In the genomic region with DNA sequence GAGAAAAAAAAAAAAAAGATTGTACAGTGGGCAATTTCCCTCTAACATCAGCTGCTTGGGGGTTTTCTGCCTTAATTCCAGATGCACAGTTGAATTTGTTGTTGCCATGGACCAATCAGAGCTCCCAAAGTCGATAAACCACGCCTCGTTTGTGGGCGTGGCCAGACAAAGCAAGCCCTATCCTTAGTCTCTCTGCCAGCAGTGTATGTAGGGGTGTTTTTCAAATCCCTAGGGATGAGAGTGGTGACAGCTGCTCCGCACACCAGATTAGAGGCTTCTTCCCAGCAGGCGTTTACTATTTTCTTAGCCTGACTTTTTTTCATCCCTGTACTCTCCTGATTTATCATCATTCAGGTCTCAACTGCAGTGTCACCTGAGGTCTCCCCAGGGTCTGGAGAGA, we compare ENCODE assay signal across 8 mouse cellular contexts. TPM values are rescaled to one million over a fixed set of nuclear protein-coding genes. Genes with fewer than 3 reads are reported as not detected.
DNase-seq lines count a peak whose midpoint lies in the region; ATAC-seq and TF ChIP-seq lines count a peak whose summit lies in the region.

No protein-coding gene starts in this region.

- H3K27ac ChIP-seq in limb, embryonic 14.5 days (replicated peaks; ENCODE audit: low read depth, low read length), result no peak overlapping the region
- no peak overlapping the region for H3K27ac ChIP-seq in limb, embryonic 10.5 days
- H3K27ac ChIP-seq in midbrain, embryonic 12.5 days (replicated peaks), result no peak overlapping the region
- H3K27ac ChIP-seq in cerebellum, adult 2 months (ENCODE audit: insufficient read depth, low read length), result no peak overlapping the region

- no peaks in the 10 kb centered on the region for H3K9me3 ChIP-seq in limb, embryonic 14.5 days (ENCODE audit: control insufficient read depth, low read length)
- H3K9me3 ChIP-seq in limb, embryonic 10.5 days (replicated peaks), result no peaks in the 10 kb centered on the region
- H3K9me3 ChIP-seq in midbrain, embryonic 12.5 days, result peaks cover 5% of the 10 kb centered on the region; the same call in 1 of the 2 replicates

- H3K27me3 ChIP-seq in limb, embryonic 14.5 days (ENCODE audit: control insufficient read depth, insufficient read depth, low read length), result no peaks in the 10 kb centered on the region
- H3K27me3 ChIP-seq in limb, embryonic 10.5 days (ENCODE audit: low read depth, poor library complexity, severe bottlenecking), result no peaks in the 10 kb centered on the region
- H3K27me3 ChIP-seq in midbrain, embryonic 12.5 days, result no peaks in the 10 kb centered on the region
- H3K27me3 ChIP-seq in cerebellum, adult 2 months (ENCODE audit: control insufficient read depth, insufficient read depth, low read length), result no peaks in the 10 kb centered on the region

- WGBS in limb, embryonic 14.5 days, result 52% methylated on average over 6 of the region's 6 CpGs
- 51% methylated on average over 6 of the region's 6 CpGs for WGBS in limb, embryonic 10.5 days
- 45% methylated on average over 6 of the region's 6 CpGs for WGBS in midbrain, embryonic 12.5 days
- WGBS in cerebellum, adult 2 months, result 38% methylated on average over 6 of the region's 6 CpGs

- DNase-seq in embryo, embryonic 10 days (ENCODE audit: low spot score), result peak; percentile 62
- DNase-seq in embryo, embryonic 9.5 days (ENCODE audit: extremely low spot score), result no peak
- DNase-seq in limb, embryonic 14.5 days (ENCODE audit: low spot score), result peak; percentile 65
- no peak for DNase-seq in limb, embryonic 10.5 days (ENCODE audit: low spot score)
- DNase-seq in c-Kit-positive CD71-positive TER-119-positive erythroid progenitor cells, embryonic 14.5 days (ENCODE audit: low spot score), result peak; percentile 18
- DNase-seq in cerebellum, adult 2 months, result no peak
- DNase-seq in spleen, postnatal 4 days (ENCODE audit: low spot score in 2 of 2), result no peak

- no peak overlapping the region for H3K4me2 ChIP-seq in limb, embryonic 14.5 days (replicated peaks; ENCODE audit: low read depth, low read length, severe bottlenecking)
- no peak overlapping the region for H3K4me2 ChIP-seq in midbrain, embryonic 12.5 days (replicated peaks)

- TF ChIP-seq POLR2A in limb, embryonic 14.5 days (IDR thresholded peaks at IDR 0.05; ENCODE audit: borderline replicate concordance, extremely low read depth, insufficient read depth, insufficient read length), result no peak
- TF ChIP-seq POLR2A in cerebellum, adult 2 months (IDR thresholded peaks at IDR 0.05; ENCODE audit: borderline replicate concordance, insufficient read depth, low read length), result no peak

- H3K9ac ChIP-seq in limb, embryonic 14.5 days (ENCODE audit: low read depth, low read length, severe bottlenecking), result no peak overlapping the region
- H3K9ac ChIP-seq in midbrain, embryonic 12.5 days (replicated peaks), result no peak overlapping the region

- ATAC-seq in limb, embryonic 14.5 days (ENCODE audit: low FRiP score, low read depth), result no peak
- ATAC-seq in midbrain, embryonic 12.5 days (ENCODE audit: low FRiP score, low read depth), result peak; percentile 54; the same call in 1 of the 2 replicates

- no peak for TF ChIP-seq CTCF in cerebellum, adult 2 months (IDR thresholded peaks at IDR 0.05; ENCODE audit: borderline replicate concordance, insufficient read depth, low read depth, low read length)

- H3K4me1 ChIP-seq in limb, embryonic 14.5 days (ENCODE audit: control insufficient read depth, insufficient read depth, low read length), result peaks cover 14% of the 10 kb centered on the region
- H3K4me1 ChIP-seq in limb, embryonic 10.5 days, result peaks cover 5% of the 10 kb centered on the region
- H3K4me1 ChIP-seq in midbrain, embryonic 12.5 days, result no peaks in the 10 kb centered on the region
- H3K4me1 ChIP-seq in cerebellum, adult 2 months (ENCODE audit: control insufficient read depth, insufficient read depth, low read length), result no peaks in the 10 kb centered on the region

- H3K36me3 ChIP-seq in limb, embryonic 14.5 days (ENCODE audit: control insufficient read depth, insufficient read depth, low read length), result no peaks in the 10 kb centered on the region
- H3K36me3 ChIP-seq in limb, embryonic 10.5 days, result no peaks in the 10 kb centered on the region
- H3K36me3 ChIP-seq in midbrain, embryonic 12.5 days, result no peaks in the 10 kb centered on the region

- H3K4me3 ChIP-seq in limb, embryonic 14.5 days (replicated peaks; ENCODE audit: low read length), result no peak overlapping the region
- H3K4me3 ChIP-seq in limb, embryonic 10.5 days, result no peak overlapping the region
- no peak overlapping the region for H3K4me3 ChIP-seq in midbrain, embryonic 12.5 days
- no peak overlapping the region for H3K4me3 ChIP-seq in cerebellum, adult 2 months (replicated peaks; ENCODE audit: insufficient read depth, low read depth, low read length)

RNA-seq across cellular contexts. Expression of gene Smtn, which starts 7.6 kb away (rescaled TPM):
- 59.0 and 64.7 TPM in 2 replicates for polyA plus RNA-seq in limb, embryonic 14.5 days (2012; rRNA removed)
- polyA plus RNA-seq in limb, embryonic 14.5 days (2014; fragmentation: Nextera tagmentation; extraction: Ambion mirVana), result 71.8 and 79.6 TPM in 2 replicates
- polyA plus RNA-seq in limb, embryonic 10.5 days (2016; fragmentation: Nextera tagmentation; extraction: Ambion mirVana), result 43.0 and 52.8 TPM in 2 replicates
- 36.8 and 39.2 TPM in 2 replicates for polyA plus RNA-seq in midbrain, embryonic 12.5 days (2016; fragmentation: Nextera tagmentation; extraction: Ambion mirVana)
- 6.1 and 6.9 TPM in 2 replicates for polyA plus RNA-seq in cerebellum, adult 2 months (2012; rRNA removed)

RNA-seq across cellular contexts. Expression of gene Selenom, which starts 33.5 kb away (rescaled TPM):
- polyA plus RNA-seq in limb, embryonic 14.5 days (2012; rRNA removed), result 201 and 256 TPM in 2 replicates
- 191 and 214 TPM in 2 replicates for polyA plus RNA-seq in limb, embryonic 14.5 days (2014; fragmentation: Nextera tagmentation; extraction: Ambion mirVana)
- polyA plus RNA-seq in limb, embryonic 10.5 days (2016; fragmentation: Nextera tagmentation; extraction: Ambion mirVana), result 24.4 and 35.0 TPM in 2 replicates
- 55.4 and 69.3 TPM in 2 replicates for polyA plus RNA-seq in midbrain, embryonic 12.5 days (2016; fragmentation: Nextera tagmentation; extraction: Ambion mirVana)
- polyA plus RNA-seq in cerebellum, adult 2 months (2012; rRNA removed), result 889 and 965 TPM in 2 replicates

RNA-seq across cellular contexts. Expression of gene Inpp5j, which starts 43.3 kb away (rescaled TPM):
- polyA plus RNA-seq in limb, embryonic 14.5 days (2012; rRNA removed), result 0.23 and 0.40 TPM in 2 replicates
- 0.18 and 0.43 TPM in 2 replicates for polyA plus RNA-seq in limb, embryonic 14.5 days (2014; fragmentation: Nextera tagmentation; extraction: Ambion mirVana)
- 0.06 and 0.09 TPM in 2 replicates for polyA plus RNA-seq in limb, embryonic 10.5 days (2016; fragmentation: Nextera tagmentation; extraction: Ambion mirVana)
- 0.38 and 0.68 TPM in 2 replicates for polyA plus RNA-seq in midbrain, embryonic 12.5 days (2016; fragmentation: Nextera tagmentation; extraction: Ambion mirVana)
- polyA plus RNA-seq in cerebellum, adult 2 months (2012; rRNA removed), result 103 and 106 TPM in 2 replicates

RNA-seq across cellular contexts. Expression of gene Pla2g3, which starts 59.9 kb away (rescaled TPM):
- polyA plus RNA-seq in limb, embryonic 14.5 days (2012; rRNA removed), result 0.99 and 1.4 TPM in 2 replicates
- polyA plus RNA-seq in limb, embryonic 14.5 days (2014; fragmentation: Nextera tagmentation; extraction: Ambion mirVana), result 0.23 and 0.40 TPM in 2 replicates
- polyA plus RNA-seq in limb, embryonic 10.5 days (2016; fragmentation: Nextera tagmentation; extraction: Ambion mirVana), result 1.2 and 1.5 TPM in 2 replicates
- polyA plus RNA-seq in midbrain, embryonic 12.5 days (2016; fragmentation: Nextera tagmentation; extraction: Ambion mirVana), result 0.67 and 0.98 TPM in 2 replicates
- polyA plus RNA-seq in cerebellum, adult 2 months (2012; rRNA removed), result 3.8 and 4.0 TPM in 2 replicates

Comparison
In these comparisons a context has a peak if more than half of its experiments do, and no peak if none do; other contexts are left out.
1. DNase-seq: peak in embryo, embryonic 10 days (single experiment), limb, embryonic 14.5 days (single experiment) and c-Kit-positive CD71-positive TER-119-positive erythroid progenitor cells, embryonic 14.5 days (single experiment); none in embryo, embryonic 9.5 days (single experiment), limb, embryonic 10.5 days (single experiment), cerebellum, adult 2 months (0 of 2) and spleen, postnatal 4 days (0 of 2).
2. RNA of gene Inpp5j, which starts 43.3 kb away (polyA plus RNA-seq): 103 to 106 TPM in cerebellum, adult 2 months; 0.38 to 0.68 TPM in midbrain, embryonic 12.5 days, 0.18 to 0.43 TPM in limb, embryonic 14.5 days and 0.06 to 0.09 TPM in limb, embryonic 10.5 days; every median in the first group is over 10 times any median in the second.